Mouse (Mus musculus): ENCODE data around the gene Tpbpb. TPM values are rescaled to one million over a fixed set of nuclear protein-coding genes. Genes with fewer than 3 reads are reported as not detected.
"Not testable (repeated sequence)": the region's sequence is repeated elsewhere in the genome, so short reads cannot be mapped to it uniquely, and the experiment has no call there.

Gene Tpbpb
- total RNA-seq (2014; rRNA removed) (not detected in 2 replicates), polyA plus RNA-seq (2012; rRNA removed) (not detected in 2 replicates)

DNA sequence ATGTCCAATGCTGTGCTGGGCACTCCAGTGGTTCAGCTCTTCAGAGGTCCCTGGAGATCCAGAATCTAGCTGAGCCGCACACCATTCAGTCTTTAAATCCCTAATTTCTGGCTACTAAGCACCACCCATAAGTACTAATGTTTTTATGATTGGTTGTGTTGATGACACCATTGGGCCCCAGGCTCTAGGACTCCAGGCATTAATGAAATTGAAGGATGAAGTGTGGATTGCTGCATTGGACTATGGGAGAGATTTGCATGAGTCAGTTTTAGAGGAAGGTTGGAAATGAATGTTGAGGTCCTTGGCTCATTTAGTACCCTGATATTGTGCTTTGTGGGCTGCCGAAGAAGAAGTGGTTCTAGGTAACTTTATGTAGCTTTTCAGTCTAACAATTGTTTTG, at the start of gene Tpbpb:
Tpbpb (minus strand) TSS at position 101 of the 400 bp plus-strand sequence.
- H3K79me2 ChIP-seq (ENCODE audit: control insufficient read depth, insufficient read depth, low read length); H3K27ac ChIP-seq (replicated peaks; ENCODE audit: insufficient read depth, low read depth, low read length); H3K4me3 ChIP-seq (ENCODE audit: insufficient read depth, low read depth, low read length); H3K36me3 ChIP-seq (ENCODE audit: control insufficient read depth, insufficient read depth, low read length); H3K27me3 ChIP-seq (ENCODE audit: control insufficient read depth, insufficient read depth, low read length); H3K4me1 ChIP-seq (ENCODE audit: control insufficient read depth, insufficient read depth, low read length); H3K9ac ChIP-seq (ENCODE audit: low read depth, low read length); DNase-seq (ENCODE audit: extremely low read depth, low read depth, low spot score): not testable (repeated sequence)
- WGBS, result 76% methylated on average over 2 of the region's 2 CpGs

- not testable (repeated sequence) for H3K27me3 ChIP-seq (ENCODE audit: control insufficient read depth, insufficient read depth, low read length); H3K4me3 ChIP-seq (ENCODE audit: insufficient read depth, low read depth, low read length); H3K27ac ChIP-seq (replicated peaks; ENCODE audit: insufficient read depth, low read depth, low read length); H3K79me2 ChIP-seq (ENCODE audit: control insufficient read depth, insufficient read depth, low read length); DNase-seq (ENCODE audit: extremely low read depth, low read depth, low spot score); H3K36me3 ChIP-seq (ENCODE audit: control insufficient read depth, insufficient read depth, low read length); H3K4me1 ChIP-seq (ENCODE audit: control insufficient read depth, insufficient read depth, low read length); H3K9ac ChIP-seq (ENCODE audit: low read depth, low read length)
- WGBS, result 72% methylated on average over 3 of the region's 3 CpGs
Observed at GRCm38 (mm10) chr13:60941884-60942283, 37.2 kb upstream of the Tpbpb start, which contains the start of gene Tpbpa. TSS of gene Tpbpa (minus strand) at chr13:60941984.

DNA sequence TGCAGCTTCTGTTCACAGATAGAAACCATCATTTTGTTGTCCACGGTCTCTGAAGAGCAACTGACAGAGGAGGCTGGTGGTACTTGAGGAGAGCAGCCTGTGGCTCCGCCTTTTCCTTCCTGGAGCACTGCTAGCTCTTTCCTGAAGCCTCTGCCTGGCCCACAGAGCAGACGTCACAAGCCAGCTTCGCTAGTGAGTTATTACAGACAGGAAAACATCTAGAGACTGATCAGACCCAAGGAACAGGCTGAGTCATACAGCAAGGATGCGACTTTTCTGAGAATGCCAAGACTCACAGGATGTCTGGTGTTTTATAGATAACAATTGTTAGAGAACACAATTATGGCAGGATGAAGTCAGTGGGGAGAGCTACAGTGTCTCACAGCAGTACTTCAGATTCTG, 31.8 kb upstream of the Tpbpb start, which contains the start of the genes Gm49391 and Ctla2a:
Gm49391 (minus strand) TSS at position 72 of the 402 bp plus-strand sequence.
Ctla2a (minus strand) TSS at position 126 of the 402 bp plus-strand sequence.
- H3K36me3 ChIP-seq (ENCODE audit: control insufficient read depth, insufficient read depth, low read length), result no peaks in the 10 kb centered on the region
- DNase-seq (ENCODE audit: extremely low read depth, low read depth, low spot score), result peak; percentile 26
- H3K27me3 ChIP-seq (ENCODE audit: control insufficient read depth, insufficient read depth, low read length), result no peaks in the 10 kb centered on the region
- no peaks in the 10 kb centered on the region for H3K79me2 ChIP-seq (ENCODE audit: control insufficient read depth, insufficient read depth, low read length)
- H3K4me3 ChIP-seq (ENCODE audit: insufficient read depth, low read depth, low read length), result no peak within 1 kb of the TSS
- WGBS, result 42% methylated on average over 5 of the region's 5 CpGs
- TF ChIP-seq POLR2A (IDR thresholded peaks at IDR 0.05; ENCODE audit: extremely low read depth, insufficient read depth, low read length) (no peak), CTCF (IDR thresholded peaks at IDR 0.05; ENCODE audit: low read depth, low read length) (no peak)
- peaks cover 2% of the 10 kb centered on the region; the same call in 1 of the 2 replicates for H3K4me1 ChIP-seq (ENCODE audit: control insufficient read depth, insufficient read depth, low read length)
- no peak within 1 kb of the TSS for H3K27ac ChIP-seq (replicated peaks; ENCODE audit: insufficient read depth, low read depth, low read length)
- no peak within 1 kb of the TSS for H3K9ac ChIP-seq (ENCODE audit: low read depth, low read length)

- H3K27me3 ChIP-seq (ENCODE audit: control insufficient read depth, insufficient read depth, low read length); H3K9ac ChIP-seq (ENCODE audit: low read depth, low read length); H3K4me1 ChIP-seq (ENCODE audit: control insufficient read depth, insufficient read depth, low read length); DNase-seq (ENCODE audit: extremely low read depth, low read depth, low spot score); H3K79me2 ChIP-seq (ENCODE audit: control insufficient read depth, insufficient read depth, low read length); H3K27ac ChIP-seq (replicated peaks; ENCODE audit: insufficient read depth, low read depth, low read length); H3K36me3 ChIP-seq (ENCODE audit: control insufficient read depth, insufficient read depth, low read length); H3K4me3 ChIP-seq (ENCODE audit: insufficient read depth, low read depth, low read length): not testable (repeated sequence)
- 61% methylated on average over 2 of the region's 2 CpGs for WGBS
Observed at GRCm38 (mm10) chr13:60935490-60935889, 30.8 kb upstream of the Tpbpb start, which contains the start of gene Gm49393. TSS of gene Gm49393 (minus strand) at chr13:60935590.

DNA sequence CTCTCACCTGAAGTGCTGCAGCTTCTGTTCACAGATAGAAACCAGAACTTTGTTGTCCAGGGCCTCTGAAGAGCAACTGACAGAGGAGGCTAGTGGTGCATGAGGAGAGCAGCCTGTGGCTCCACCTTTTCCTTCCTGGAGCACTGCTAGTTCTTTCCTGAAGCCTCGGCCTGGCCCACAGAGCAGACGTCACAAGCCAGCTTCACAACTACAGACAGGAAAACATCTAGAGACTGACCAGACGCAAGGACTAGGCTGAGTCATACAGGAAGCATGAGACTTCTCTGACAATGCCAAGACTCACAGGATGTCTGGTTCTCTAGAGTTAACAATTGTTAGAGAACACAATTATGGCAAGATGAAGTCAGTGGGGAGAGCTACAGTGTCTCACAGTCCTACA, 7.4 kb downstream of the Tpbpb start, which contains the start of gene Ctla2b:
Ctla2b (minus strand) TSS at position 120 of the 400 bp plus-strand sequence.
- TF ChIP-seq CTCF (IDR thresholded peaks at IDR 0.05; ENCODE audit: low read depth, low read length) (no peak), POLR2A (IDR thresholded peaks at IDR 0.05; ENCODE audit: extremely low read depth, insufficient read depth, low read length) (no peak)
- no peaks in the 10 kb centered on the region for H3K36me3 ChIP-seq (ENCODE audit: control insufficient read depth, insufficient read depth, low read length)
- H3K79me2 ChIP-seq (ENCODE audit: control insufficient read depth, insufficient read depth, low read length), result no peaks in the 10 kb centered on the region
- 0 out of 2 replicates have a peak within 1 kb of the TSS, but pooled peaks have one; percentile 17 for H3K9ac ChIP-seq (ENCODE audit: low read depth, low read length)
- H3K4me3 ChIP-seq (ENCODE audit: insufficient read depth, low read depth, low read length), result peak within 1 kb of the TSS; percentile 45
- H3K4me1 ChIP-seq (ENCODE audit: control insufficient read depth, insufficient read depth, low read length), result no peaks in the 10 kb centered on the region
- H3K27ac ChIP-seq (replicated peaks; ENCODE audit: insufficient read depth, low read depth, low read length), result 0 out of 2 replicates have a peak within 1 kb of the TSS, but pooled peaks have one; percentile 26
- peak; percentile 59 for DNase-seq (ENCODE audit: extremely low read depth, low read depth, low spot score)
- H3K27me3 ChIP-seq (ENCODE audit: control insufficient read depth, insufficient read depth, low read length), result no peaks in the 10 kb centered on the region
- WGBS, result 45% methylated on average over 3 of the region's 3 CpGs

- not testable (repeated sequence) for H3K36me3 ChIP-seq (ENCODE audit: control insufficient read depth, insufficient read depth, low read length); H3K27me3 ChIP-seq (ENCODE audit: control insufficient read depth, insufficient read depth, low read length); H3K4me1 ChIP-seq (ENCODE audit: control insufficient read depth, insufficient read depth, low read length); H3K79me2 ChIP-seq (ENCODE audit: control insufficient read depth, insufficient read depth, low read length); DNase-seq (ENCODE audit: extremely low read depth, low read depth, low spot score)
- whole genome bisulfite sequencing, result 80% methylated on average over 8 of the region's 8 CpGs
- Histone ChIP-seq H3K9ac (ENCODE audit: low read depth, low read length) (0 out of 2 replicates have a peak within 1 kb of the TSS, but pooled peaks have one; percentile 17), H3K27ac (replicated peaks; ENCODE audit: insufficient read depth, low read depth, low read length) (0 out of 2 replicates have a peak within 1 kb of the TSS, but pooled peaks have one; percentile 26), H3K4me3 (ENCODE audit: insufficient read depth, low read depth, low read length) (peak within 1 kb of the TSS; percentile 45)
Observed at GRCm38 (mm10) chr13:60896794-60897193, 7.9 kb downstream of the Tpbpb start, which contains the start of gene Gm49392. TSS of gene Gm49392 (minus strand) at chr13:60896894.

Data from liver, adult 2 months (tissue).